24 mouse cellular contexts compared by ENCODE assay signal in genomic region chr15:91693051-91693450, GRCm38 (mm10). TPM values are rescaled to one million over a fixed set of nuclear protein-coding genes. Genes with fewer than 3 reads are reported as not detected.
DNase-seq lines count a peak whose midpoint lies in the region; ATAC-seq and TF ChIP-seq lines count a peak whose summit lies in the region.
"Had no signal": no experiment of that assay in that cellular context is flagged by ENCODE, and none has a peak within 500 bp of the region (broad histone marks: within the 10 kb centered on the region; RNA-seq: fewer than 3 reads in every experiment).

No protein-coding gene starts in this region.

- H3K9me3 ChIP-seq in heart, embryonic 10.5 days, result no peaks in the 10 kb centered on the region
- H3K9me3 ChIP-seq: embryonic facial prominence, embryonic 10.5 days; forebrain, embryonic 10.5 days; hindbrain, embryonic 12.5 days; limb, embryonic 13.5 days; liver, embryonic 12.5 days; neural tube, embryonic 15.5 days had no signal

- intact Hi-C loops in heart, adult 2 months (cut with DNase I), result no loop called here
- intact Hi-C loops in gastrocnemius, postnatal 14 days (cut with DNase I; ENCODE audit: low total_unique reads), result no loop called here
- intact Hi-C loops in heart, postnatal 25 days (cut with DNase I), result no loop called here

- H3K9ac ChIP-seq in heart, adult 2 months (ENCODE audit: low read depth, low read length), result no peak overlapping the region
- H3K9ac ChIP-seq: hindbrain, embryonic 12.5 days; limb, embryonic 13.5 days; liver, embryonic 12.5 days; neural tube, embryonic 15.5 days had no signal

- peak; percentile 24 to 40 for DNase-seq in heart, adult 2 months
- DNase-seq in heart, embryonic 10.5 days (ENCODE audit: low spot score), result no peak
- peak; percentile 40 for DNase-seq in adipocyte (ENCODE audit: low spot score)
- peak; percentile 44 for DNase-seq in gastrocnemius, postnatal 14 days
- peak; percentile 34 for DNase-seq in heart, postnatal 25 days (ENCODE audit: low spot score)
- no peak for DNase-seq in spleen, postnatal 14 days (ENCODE audit: low spot score in 2 of 2)
- DNase-seq: cerebellum, adult 11 months; cerebellum, postnatal 10 days; kidney, postnatal 25 days; layer of hippocampus, postnatal 36 days; right cerebral cortex, adult 18-20 months; thymus, adult 2 months had no signal

- no peak for TF ChIP-seq POLR2A in heart, adult 2 months (IDR thresholded peaks at IDR 0.05; ENCODE audit: insufficient read depth, low read depth, low read length)

- WGBS in heart, adult 2 months, result 57% methylated on average over 1 of the region's 1 CpGs
- 57% methylated on average over 1 of the region's 1 CpGs for whole genome bisulfite sequencing in heart, embryonic 10.5 days

- no peak for TF ChIP-seq EP300 in heart, adult 2 months (IDR thresholded peaks at IDR 0.05; ENCODE audit: insufficient read depth, low read depth, low read length)

- no peak for TF ChIP-seq CTCF in heart, adult 2 months (IDR thresholded peaks at IDR 0.05)

- H3K4me1 ChIP-seq in heart, adult 2 months (ENCODE audit: control insufficient read depth, insufficient read depth, low read length), result no peaks in the 10 kb centered on the region; the same call in 1 of the 2 replicates
- no peaks in the 10 kb centered on the region for H3K4me1 ChIP-seq in heart, embryonic 10.5 days
- H3K4me1 ChIP-seq: embryonic facial prominence, embryonic 10.5 days; forebrain, embryonic 10.5 days; hindbrain, embryonic 12.5 days; limb, embryonic 13.5 days; liver, embryonic 12.5 days; neural tube, embryonic 15.5 days had no signal

- H3K4me3 ChIP-seq in heart, adult 2 months, result no peak overlapping the region
- H3K4me3 ChIP-seq in heart, embryonic 10.5 days, result no peak overlapping the region
- H3K4me3 ChIP-seq: embryonic facial prominence, embryonic 10.5 days; forebrain, embryonic 10.5 days; hindbrain, embryonic 12.5 days; layer of hippocampus, adult 2 months; limb, embryonic 13.5 days; liver, embryonic 12.5 days; neural tube, embryonic 15.5 days had no signal

- peaks cover 4% of the 10 kb centered on the region for H3K36me3 ChIP-seq in heart, adult 2 months (ENCODE audit: control insufficient read depth, insufficient read depth, low read length)
- H3K36me3 ChIP-seq in heart, embryonic 10.5 days, result no peaks in the 10 kb centered on the region
- H3K36me3 ChIP-seq: embryonic facial prominence, embryonic 10.5 days; forebrain, embryonic 10.5 days; hindbrain, embryonic 12.5 days; liver, embryonic 12.5 days; neural tube, embryonic 15.5 days had no signal

- H3K27ac ChIP-seq in heart, adult 2 months, result no peak overlapping the region
- no peak overlapping the region for H3K27ac ChIP-seq in heart, embryonic 10.5 days
- H3K27ac ChIP-seq: embryonic facial prominence, embryonic 10.5 days; forebrain, embryonic 10.5 days; hindbrain, embryonic 12.5 days; layer of hippocampus, adult 2 months; limb, embryonic 13.5 days; liver, embryonic 12.5 days; neural tube, embryonic 15.5 days; stomach, postnatal 0 days had no signal

- H3K79me2 ChIP-seq in heart, adult 2 months (replicated peaks; ENCODE audit: control insufficient read depth, insufficient read depth, low read length), result peaks cover 3% of the 10 kb centered on the region

- ATAC-seq in erythroblast, adult 5-6 weeks (replicated peaks; ENCODE audit: low FRiP score, poor library complexity, severe bottlenecking), result no peak
- ATAC-seq: CD4-positive, CD25-positive, alpha-beta regulatory T cell, adult 4 months; forebrain, embryonic 16.5 days; intestine, postnatal 0 days; liver, embryonic 12.5 days had no signal

- H3K27me3 ChIP-seq in heart, adult 2 months (ENCODE audit: control insufficient read depth, insufficient read depth, low read length), result no peaks in the 10 kb centered on the region
- H3K27me3 ChIP-seq in heart, embryonic 10.5 days (ENCODE audit: insufficient read depth, poor library complexity, severe bottlenecking), result no peaks in the 10 kb centered on the region
- H3K27me3 ChIP-seq: hindbrain, embryonic 12.5 days; limb, embryonic 13.5 days; liver, embryonic 12.5 days; neural tube, embryonic 15.5 days had no signal

RNA-seq across cellular contexts. Expression of gene Lrrk2, which starts 20.1 kb away (rescaled TPM):
- 10 to 100 TPM; 10.6 to 12.2 TPM for total RNA-seq in heart, adult 2 months (2021)
- 3.0 and 5.9 TPM in 2 replicates for polyA plus RNA-seq in heart, adult 2 months (2012; rRNA removed)
- 3.3 and 3.5 TPM in 2 replicates for polyA plus RNA-seq in heart, embryonic 10.5 days (2016; fragmentation: Nextera tagmentation; extraction: Ambion mirVana)
- 1 to 10 TPM; 5.3 to 5.9 TPM for total RNA-seq in gastrocnemius, postnatal 14 days (2021)
- 10 to 100 TPM; 11.2 to 12.4 TPM for total RNA-seq in heart, postnatal 25 days (2021)
- 34.7 and 43.4 TPM in 2 replicates for total RNA-seq in erythroblast, adult 5-6 weeks (2015; ENCODE audit: low replicate concordance)
- total RNA-seq in erythroblast, adult 5-6 weeks (2017; ENCODE audit: low replicate concordance), result 15.5 and 20.1 TPM in 2 replicates

Comparison
In these comparisons a context has a peak if more than half of its experiments do, and no peak if none do; other contexts are left out.
1. DNase-seq: peak in heart, adult 2 months (2 of 2), adipocyte (single experiment), gastrocnemius, postnatal 14 days (single experiment) and heart, postnatal 25 days (single experiment); none in heart, embryonic 10.5 days (single experiment) and spleen, postnatal 14 days (0 of 2).